Mouse (Mus musculus) forebrain, postnatal 0 days (tissue): ENCODE measurements around the gene Gpld1. TPM values are rescaled to one million over a fixed set of nuclear protein-coding genes. Genes with fewer than 3 reads are reported as not detected.

ENCODE experiments used
- ATAC-seq: fragments of 200-750 bp; cut with Nextera tagmentation; 2 replicates; pipeline ENCODE4 v1.8.0; 2017; ENCODE audit warnings: mild to moderate bottlenecking, moderate library complexity
- DNase-seq: peaks from one replicate; pipeline ENCODE4 v3.0.0-alpha.2; 2015
- H3K27ac ChIP-seq: fragments of 300-500 bp; sonication (generic); 2 replicates; pipeline ENCODE4 v1.5.1; 2014; ENCODE audit warnings: low read depth, mild to moderate bottlenecking, antibody characterized with exemption, low read length, moderate library complexity, mixed read lengths
- H3K27me3 ChIP-seq: fragments of 300-500 bp; sonication (generic); 2 replicates; pipeline ENCODE4 v1.6.1; 2014; ENCODE audit warnings: mild to moderate bottlenecking, low read length, mixed read lengths; ENCODE audit not compliant: insufficient read depth
- H3K36me3 ChIP-seq: fragments of 300-500 bp; sonication (generic); 2 replicates; pipeline ENCODE4 v1.6.1; 2014; ENCODE audit warnings: mild to moderate bottlenecking, moderate library complexity; ENCODE audit not compliant: insufficient read depth
- H3K4me1 ChIP-seq: fragments of 300-500 bp; sonication (generic); 2 replicates; pipeline ENCODE4 v1.6.1; 2014; ENCODE audit warnings: antibody characterized with exemption; ENCODE audit not compliant: insufficient read depth
- H3K4me2 ChIP-seq: fragments of 300-500 bp; sonication (generic); 2 replicates; pipeline ENCODE4 v1.6.1; 2014; ENCODE audit warnings: low read depth, mild to moderate bottlenecking, moderate library complexity
- H3K4me3 ChIP-seq: fragments of 300-500 bp; sonication (generic); 2 replicates; pipeline ENCODE4 v1.5.1; 2014; ENCODE audit warnings: low read depth, low read length, mixed read lengths
- H3K9ac ChIP-seq: fragments of 300-500 bp; sonication (generic); 2 replicates; pipeline ENCODE4 v1.6.1; 2014; ENCODE audit warnings: mild to moderate bottlenecking
- H3K9me3 ChIP-seq: fragments of 300-500 bp; sonication (generic); 2 replicates; pipeline ENCODE4 v1.6.1; 2016; ENCODE audit warnings: low read length
- CTCF ChIP-seq: sonication (generic); IDR thresholded peaks from 2 replicates; pipeline ENCODE4 v1.5.1; 2016; ENCODE audit warnings: antibody characterized with exemption, control low read depth, low read depth
- WGBS: fragments of 180-500 bp; shearing (Covaris S2); extraction: QIAGEN DNeasy Blood & Tissue Kit; methylation state at CpG from one replicate; pipeline ENCODE4 v1.1.7; 2014; 5-methylcytosine and 5-hydroxymethylcytosine counted together
- polyA plus RNA-seq: library from polyadenylated mRNA; unstranded; fragments of >200 nt; fragmentation: Nextera tagmentation; extraction: Ambion mirVana; gene quantifications from 2 replicates; pipeline ENCODE4 v1.2.1, GENCODE M21; 2015
- total RNA-seq: library from RNA; depleted of rRNA; stranded (reverse); fragments of >200 nt; gene quantifications from 2 replicates; pipeline ENCODE4 v1.2.3, GENCODE M21; 2014

The Gpld1 gene
- total and polyA plus RNA-seq, 2 experiments from 2014 or later: 1.6 to 5.2 TPM

DNA sequence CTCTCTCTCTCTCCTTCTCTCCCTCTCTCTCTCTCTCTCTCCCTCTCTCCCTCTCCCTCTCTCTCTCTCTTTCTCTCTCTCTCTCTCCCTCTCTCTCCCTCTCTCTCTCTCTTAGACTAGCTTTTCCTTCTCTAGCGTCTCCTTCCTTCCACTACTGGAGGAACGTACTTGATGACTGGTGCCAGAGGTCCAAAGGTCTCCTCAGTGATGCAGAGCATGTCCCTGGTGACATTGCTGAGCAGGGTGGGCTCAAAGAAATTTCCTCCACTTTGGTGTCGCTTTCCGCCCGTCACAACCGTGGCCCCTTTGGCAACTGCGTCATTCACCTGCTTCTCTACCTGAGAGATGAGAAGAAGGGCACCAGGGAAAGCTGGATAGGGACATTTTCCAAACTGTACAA is 29.4 kb upstream of the Gpld1 start:
- H3K4me1 ChIP-seq: no peaks in the 10 kb centered on the region
- no peak for TF ChIP-seq CTCF
- no peaks in the 10 kb centered on the region for H3K9me3 ChIP-seq
- no peak for ATAC-seq
- no peaks in the 10 kb centered on the region for H3K27me3 ChIP-seq
- H3K36me3 ChIP-seq: peaks cover 43% of the 10 kb centered on the region
- H3K4me2 ChIP-seq: no peak overlapping the region
- no peak for DNase-seq
- WGBS: 97% methylated on average over 7 of the region's 7 CpGs
- no peak overlapping the region for H3K4me3 ChIP-seq
- H3K9ac ChIP-seq: no peak overlapping the region
- H3K27ac ChIP-seq: no peak overlapping the region

DNA sequence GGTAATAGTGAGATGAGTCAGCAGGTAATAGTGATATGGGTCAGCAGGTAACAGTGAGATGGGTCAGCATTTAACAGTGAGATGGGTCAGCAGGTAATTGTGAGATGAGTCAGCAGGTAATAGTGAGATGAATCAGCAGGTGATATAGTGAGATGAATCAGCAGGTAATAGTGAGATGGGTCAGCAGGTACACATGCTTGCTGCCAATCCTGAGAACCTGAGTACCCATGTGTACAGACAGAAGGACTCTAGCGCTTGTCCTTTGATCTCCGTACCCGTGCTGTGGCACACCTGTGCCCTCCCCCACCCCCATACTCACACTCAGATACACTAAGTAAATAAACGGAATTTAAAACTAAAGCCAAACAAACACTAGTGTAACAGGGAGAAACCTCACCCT is 28.0 kb upstream of the Gpld1 start:
- H3K27me3 ChIP-seq: no peaks in the 10 kb centered on the region
- H3K4me1 ChIP-seq: no peaks in the 10 kb centered on the region
- H3K36me3 ChIP-seq: peaks cover 51% of the 10 kb centered on the region
- no peak overlapping the region for H3K27ac ChIP-seq
- no peak overlapping the region for H3K9ac ChIP-seq
- DNase-seq (no peak), ATAC-seq (no peak)
- no peak for TF ChIP-seq CTCF
- 89% methylated on average over 4 of the region's 4 CpGs for WGBS
- no peaks in the 10 kb centered on the region for H3K9me3 ChIP-seq
- H3K4me3 ChIP-seq: no peak overlapping the region
- H3K4me2 ChIP-seq: no peak overlapping the region

DNA sequence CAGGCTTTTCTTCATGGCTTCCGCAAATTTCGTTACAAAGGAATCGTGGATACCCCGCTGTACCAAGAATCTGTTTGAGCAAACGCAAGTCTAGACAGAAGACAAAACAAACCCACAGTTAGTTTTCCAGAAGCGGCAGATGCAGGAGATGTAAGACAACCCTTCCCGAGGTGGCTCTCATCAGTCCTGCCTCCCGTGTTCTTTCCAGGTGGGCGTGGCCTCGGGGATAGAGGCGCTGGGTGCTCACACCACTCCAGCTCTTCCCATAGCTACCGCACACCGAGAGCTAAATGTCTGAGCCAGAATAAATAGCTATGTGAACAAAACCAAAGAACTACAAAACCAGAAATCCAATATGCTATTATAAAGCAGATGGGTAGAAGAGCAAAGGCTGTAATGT is 27.1 kb upstream of the Gpld1 start:
- no peak for TF ChIP-seq CTCF
- Histone ChIP-seq H3K36me3 (peaks cover 49% of the 10 kb centered on the region), H3K27me3 (no peaks in the 10 kb centered on the region), H3K4me1 (no peaks in the 10 kb centered on the region), H3K9ac (no peak overlapping the region), H3K4me2 (no peak overlapping the region), H3K4me3 (no peak overlapping the region), H3K27ac (no peak overlapping the region), H3K9me3 (no peaks in the 10 kb centered on the region)
- ATAC-seq: no peak
- WGBS: 66% methylated on average over 13 of the region's 13 CpGs
- no peak for DNase-seq

DNA sequence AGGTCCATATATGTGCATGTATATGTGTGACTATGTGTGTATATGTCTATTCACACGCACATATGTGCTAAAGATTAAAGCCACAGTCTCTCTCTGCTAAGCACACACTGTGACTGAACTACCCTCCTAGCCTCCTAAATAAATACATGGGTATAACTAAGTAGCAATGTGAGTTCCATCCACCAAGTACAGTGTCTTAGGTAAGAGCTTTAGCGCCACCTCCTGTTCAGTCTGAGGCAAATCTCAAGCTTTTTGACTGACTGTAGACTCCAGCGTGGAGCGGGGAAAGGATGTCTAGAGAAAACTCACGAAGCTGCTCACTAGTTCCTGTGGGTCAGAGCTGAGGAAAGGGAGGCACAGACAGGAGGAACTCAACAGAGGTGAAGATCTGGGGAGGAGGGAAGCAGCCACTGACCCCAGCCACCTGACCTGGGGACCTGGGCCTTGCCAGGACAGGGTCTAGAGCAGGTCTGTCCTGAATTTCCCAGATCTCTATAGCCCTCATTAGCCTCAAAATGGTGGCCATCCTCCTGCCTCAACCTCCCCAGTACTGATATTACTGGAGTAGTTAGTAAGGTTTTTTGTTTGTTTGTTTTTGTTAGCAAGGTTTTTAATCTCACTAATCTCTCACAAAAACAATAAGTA is 22.5 kb upstream of the Gpld1 start:
- 25% methylated on average over 5 of the region's 5 CpGs for WGBS
- no peaks in the 10 kb centered on the region for H3K4me1 ChIP-seq
- peak; percentile 81 for TF ChIP-seq CTCF
- no peak overlapping the region for H3K4me2 ChIP-seq
- H3K9ac ChIP-seq: no peak overlapping the region
- no peaks in the 10 kb centered on the region for H3K27me3 ChIP-seq
- no peak overlapping the region for H3K27ac ChIP-seq
- DNase-seq (peak; percentile 71), ATAC-seq (peak; percentile 91)
- peaks cover 62% of the 10 kb centered on the region for H3K36me3 ChIP-seq
- H3K4me3 ChIP-seq: no peak overlapping the region
- no peaks in the 10 kb centered on the region for H3K9me3 ChIP-seq

DNA sequence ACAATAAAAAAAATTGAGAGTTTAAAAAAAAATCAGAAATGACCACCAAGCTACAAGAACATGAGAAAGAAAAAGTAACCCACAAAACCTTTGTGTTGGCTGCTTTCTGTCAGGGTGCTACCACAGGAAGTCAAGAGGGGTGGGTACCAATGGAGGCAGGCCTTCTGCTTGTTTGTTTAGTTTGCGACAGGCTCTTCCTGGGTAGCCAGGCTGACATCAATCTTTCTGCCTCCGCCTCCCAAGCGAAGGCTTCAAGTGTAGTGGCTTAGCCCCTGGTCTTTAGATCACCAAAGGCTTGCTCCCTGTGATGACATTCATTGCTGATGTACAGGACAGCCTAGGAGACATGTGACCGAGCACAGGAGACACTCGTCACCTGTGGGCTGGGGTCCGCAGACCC is 21.7 kb upstream of the Gpld1 start:
- no peak overlapping the region for H3K4me2 ChIP-seq
- H3K27me3 ChIP-seq: no peaks in the 10 kb centered on the region
- ATAC-seq: no peak
- H3K27ac ChIP-seq: no peak overlapping the region
- H3K36me3 ChIP-seq: peaks cover 65% of the 10 kb centered on the region
- no peaks in the 10 kb centered on the region for H3K4me1 ChIP-seq
- H3K9ac ChIP-seq: no peak overlapping the region
- no peak for TF ChIP-seq CTCF
- no peaks in the 10 kb centered on the region for H3K9me3 ChIP-seq
- DNase-seq: no peak
- WGBS: 95% methylated on average over 6 of the region's 6 CpGs
- H3K4me3 ChIP-seq: no peak overlapping the region

DNA sequence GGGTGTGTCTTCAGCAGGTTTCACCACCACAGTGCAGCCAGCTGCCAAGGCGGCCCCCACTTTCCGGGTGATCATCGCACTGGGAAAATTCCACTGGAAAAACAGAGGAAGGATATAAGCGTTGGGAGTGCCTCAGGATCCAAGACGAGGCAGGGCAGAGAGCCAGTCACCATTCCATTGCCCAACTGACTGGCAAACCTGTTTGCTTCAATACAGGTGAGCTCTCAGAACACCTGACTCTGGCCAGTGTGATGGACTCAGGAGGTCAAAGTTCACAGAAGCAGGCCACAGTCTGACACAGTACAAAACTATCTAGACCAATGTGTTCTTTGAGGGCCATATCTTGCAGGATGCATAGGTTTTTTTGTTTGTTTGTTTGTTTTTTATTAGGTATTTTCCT is 19.0 kb upstream of the Gpld1 start:
- Histone ChIP-seq H3K4me3 (no peak overlapping the region), H3K27ac (no peak overlapping the region), H3K4me2 (no peak overlapping the region), H3K9me3 (no peaks in the 10 kb centered on the region), H3K36me3 (peaks cover 43% of the 10 kb centered on the region), H3K9ac (no peak overlapping the region), H3K4me1 (no peaks in the 10 kb centered on the region), H3K27me3 (no peaks in the 10 kb centered on the region)
- no peak for TF ChIP-seq CTCF
- 93% methylated on average over 5 of the region's 5 CpGs for WGBS
- ATAC-seq (no peak), DNase-seq (no peak)

DNA sequence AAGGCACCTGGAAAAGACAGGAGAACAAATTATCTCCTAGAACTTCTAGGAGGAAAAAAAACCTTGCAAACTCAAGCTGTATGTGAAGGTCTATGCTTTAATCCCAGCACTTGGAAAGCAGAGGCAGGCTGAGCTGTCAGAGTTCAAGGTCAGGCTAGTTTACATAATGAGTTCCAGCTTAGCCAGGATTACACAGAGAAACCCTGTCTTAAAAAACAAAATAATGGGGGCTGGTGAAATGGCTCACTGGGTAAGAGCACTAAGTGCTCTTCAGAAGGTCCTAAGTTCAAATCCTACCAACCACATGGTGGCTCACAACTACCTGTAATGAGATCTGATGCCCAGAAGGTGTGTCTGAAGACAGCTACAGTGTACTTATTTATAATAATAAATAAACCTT is 12.4 kb upstream of the Gpld1 start:
- Histone ChIP-seq H3K9me3 (no peaks in the 10 kb centered on the region), H3K27me3 (no peaks in the 10 kb centered on the region), H3K4me3 (no peak overlapping the region), H3K4me2 (no peak overlapping the region), H3K9ac (no peak overlapping the region), H3K4me1 (no peaks in the 10 kb centered on the region), H3K36me3 (peaks cover 11% of the 10 kb centered on the region), H3K27ac (no peak overlapping the region)
- ATAC-seq: no peak
- TF ChIP-seq CTCF: no peak
- DNase-seq: no peak
